Mouse (Mus musculus): Measurements from ENCODE around the gene Aimp1. TPM values are rescaled to one million over a fixed set of nuclear protein-coding genes. Genes with fewer than 3 reads are reported as not detected.

Gene Aimp1
- polyA plus RNA-seq (2015; fragmentation: Nextera tagmentation; extraction: Ambion mirVana) = 57.2 and 63.2 TPM in 2 replicates

GRCm38 (mm10) chr3:132684231-132684928 lies at the start of gene Aimp1:
TSS of gene Aimp1 (minus strand) at chr3:132684370.
- peak within 1 kb of the TSS; percentile 66 for H3K4me2 ChIP-seq
- H3K4me3 ChIP-seq (replicated peaks) = peak within 1 kb of the TSS; percentile 91
- peaks cover 20% of the 10 kb centered on the region for H3K4me1 ChIP-seq
- H3K9ac ChIP-seq (replicated peaks) = peak within 1 kb of the TSS; percentile 93
- peaks cover 12% of the 10 kb centered on the region; the same call in 1 of the 2 replicates for H3K36me3 ChIP-seq
- H3K27me3 ChIP-seq (replicated peaks) = no peaks in the 10 kb centered on the region
- no peaks in the 10 kb centered on the region for H3K9me3 ChIP-seq (replicated peaks)
- H3K27ac ChIP-seq (replicated peaks) = peak within 1 kb of the TSS; percentile 97
- ATAC-seq (ENCODE audit: low FRiP score) = no peak
- 2% methylated on average over 27 of the region's 27 CpGs for WGBS

GRCm38 (mm10) chr3:132724326-132724725 lies 40.2 kb upstream of the Aimp1 start:
- H3K27me3 ChIP-seq (replicated peaks) = no peaks in the 10 kb centered on the region
- H3K27ac ChIP-seq (replicated peaks) = no peak overlapping the region
- no peak overlapping the region for H3K9ac ChIP-seq (replicated peaks)
- no peak overlapping the region for H3K4me2 ChIP-seq
- H3K36me3 ChIP-seq = peaks cover 35% of the 10 kb centered on the region
- H3K4me3 ChIP-seq (replicated peaks) = no peak overlapping the region
- ATAC-seq (ENCODE audit: low FRiP score) = no peak
- no peaks in the 10 kb centered on the region for H3K9me3 ChIP-seq (replicated peaks)
- no peaks in the 10 kb centered on the region for H3K4me1 ChIP-seq
- 86% methylated on average over 3 of the region's 3 CpGs for WGBS

- Histone ChIP-seq H3K9me3 (replicated peaks) (no peaks in the 10 kb centered on the region), H3K4me1 (no peaks in the 10 kb centered on the region), H3K27ac (replicated peaks) (no peak overlapping the region), H3K4me2 (no peak overlapping the region), H3K9ac (replicated peaks) (no peak overlapping the region), H3K27me3 (replicated peaks) (no peaks in the 10 kb centered on the region), H3K36me3 (peaks cover 14% of the 10 kb centered on the region), H3K4me3 (replicated peaks) (no peak overlapping the region)
- ATAC-seq (ENCODE audit: low FRiP score) = no peak
- WGBS = 96% methylated on average over 4 of the region's 4 CpGs
Measured at GRCm38 (mm10) chr3:132717316-132717715, 33.1 kb upstream of the Aimp1 start.

GRCm38 (mm10) chr3:132713913-132714312 lies 29.7 kb upstream of the Aimp1 start:
- Histone ChIP-seq H3K4me1 (no peaks in the 10 kb centered on the region), H3K9ac (replicated peaks) (no peak overlapping the region), H3K4me3 (replicated peaks) (no peak overlapping the region), H3K36me3 (peaks cover 4% of the 10 kb centered on the region; the same call in 1 of the 2 replicates), H3K27me3 (replicated peaks) (no peaks in the 10 kb centered on the region), H3K9me3 (replicated peaks) (no peaks in the 10 kb centered on the region), H3K4me2 (no peak overlapping the region), H3K27ac (replicated peaks) (no peak overlapping the region)
- no peak for ATAC-seq (ENCODE audit: low FRiP score)
- WGBS = 89% methylated on average over 5 of the region's 5 CpGs

- no peak for ATAC-seq (ENCODE audit: low FRiP score)
- Histone ChIP-seq H3K27me3 (replicated peaks) (no peaks in the 10 kb centered on the region), H3K36me3 (peaks cover 6% of the 10 kb centered on the region)
Measured at GRCm38 (mm10) chr3:132706977-132707376, 22.8 kb upstream of the Aimp1 start.

GRCm38 (mm10) chr3:132704216-132704615 lies 20.0 kb upstream of the Aimp1 start:
- Histone ChIP-seq H3K9me3 (replicated peaks) (no peaks in the 10 kb centered on the region), H3K9ac (replicated peaks) (no peak overlapping the region), H3K4me2 (no peak overlapping the region), H3K27ac (replicated peaks) (no peak overlapping the region), H3K27me3 (replicated peaks) (no peaks in the 10 kb centered on the region), H3K4me3 (replicated peaks) (no peak overlapping the region), H3K36me3 (peaks cover 6% of the 10 kb centered on the region), H3K4me1 (no peaks in the 10 kb centered on the region)
- WGBS = 89% methylated on average over 3 of the region's 3 CpGs
- no peak for ATAC-seq (ENCODE audit: low FRiP score)

More at GRCm38 (mm10) chr3:132706977-132707376, 22.8 kb upstream of the Aimp1 start:
- Histone ChIP-seq H3K4me2 (no peak overlapping the region), H3K4me3 (replicated peaks) (no peak overlapping the region), H3K9me3 (replicated peaks) (no peaks in the 10 kb centered on the region), H3K27ac (replicated peaks) (no peak overlapping the region), H3K4me1 (no peaks in the 10 kb centered on the region), H3K9ac (replicated peaks) (no peak overlapping the region)
- WGBS = 86% methylated on average over 4 of the region's 4 CpGs

- Histone ChIP-seq H3K36me3 (peaks cover 3% of the 10 kb centered on the region; the same call in 1 of the 2 replicates), H3K4me2 (no peak overlapping the region), H3K9me3 (replicated peaks) (no peaks in the 10 kb centered on the region), H3K4me3 (replicated peaks) (no peak overlapping the region), H3K4me1 (no peaks in the 10 kb centered on the region), H3K27ac (replicated peaks) (no peak overlapping the region), H3K27me3 (replicated peaks) (no peaks in the 10 kb centered on the region), H3K9ac (replicated peaks) (no peak overlapping the region)
- 80% methylated on average over 3 of the region's 3 CpGs for WGBS
- ATAC-seq (ENCODE audit: low FRiP score) = no peak
Measured at GRCm38 (mm10) chr3:132701368-132701767, 17.2 kb upstream of the Aimp1 start.

- peaks cover 20% of the 10 kb centered on the region for H3K4me1 ChIP-seq
- peak; percentile 99 for ATAC-seq (ENCODE audit: low FRiP score)
- under 1% methylated on average over 42 of the region's 42 CpGs for WGBS
- H3K9me3 ChIP-seq (replicated peaks) = no peaks in the 10 kb centered on the region
- H3K4me3 ChIP-seq (replicated peaks) = peak within 1 kb of the TSS; percentile 91
- peak within 1 kb of the TSS; percentile 97 for H3K27ac ChIP-seq (replicated peaks)
- H3K9ac ChIP-seq (replicated peaks) = peak within 1 kb of the TSS; percentile 93
- no peaks in the 10 kb centered on the region for H3K27me3 ChIP-seq (replicated peaks)
- H3K36me3 ChIP-seq = peaks cover 10% of the 10 kb centered on the region; the same call in 1 of the 2 replicates
- peak within 1 kb of the TSS; percentile 66 for H3K4me2 ChIP-seq
Measured at GRCm38 (mm10) chr3:132683447-132684230, 531 bp downstream of the Aimp1 start, which contains the start of gene Tbck. TSS of gene Tbck (plus strand) at chr3:132684144.

GRCm38 (mm10) chr3:132677494-132677893 lies 6.7 kb downstream of the Aimp1 start:
- H3K4me1 ChIP-seq = peaks cover under 1% of the 10 kb centered on the region
- no peak overlapping the region for H3K27ac ChIP-seq (replicated peaks)
- peaks cover 17% of the 10 kb centered on the region for H3K36me3 ChIP-seq
- H3K9ac ChIP-seq (replicated peaks) = no peak overlapping the region
- H3K9me3 ChIP-seq (replicated peaks) = no peaks in the 10 kb centered on the region
- H3K4me3 ChIP-seq (replicated peaks) = no peak overlapping the region
- ATAC-seq (ENCODE audit: low FRiP score) = no peak
- WGBS = 89% methylated on average over 2 of the region's 2 CpGs
- no peak overlapping the region for H3K4me2 ChIP-seq
- H3K27me3 ChIP-seq (replicated peaks) = no peaks in the 10 kb centered on the region

GRCm38 (mm10) chr3:132655955-132656354 lies 28.2 kb downstream of the Aimp1 start:
- no peaks in the 10 kb centered on the region for H3K9me3 ChIP-seq (replicated peaks)
- no peak overlapping the region for H3K27ac ChIP-seq (replicated peaks)
- H3K4me3 ChIP-seq (replicated peaks) = no peak overlapping the region
- ATAC-seq (ENCODE audit: low FRiP score) = no peak
- no peak overlapping the region for H3K9ac ChIP-seq (replicated peaks)
- WGBS = 59% methylated on average over 2 of the region's 2 CpGs
- H3K4me2 ChIP-seq = no peak overlapping the region
- H3K36me3 ChIP-seq = peaks cover 24% of the 10 kb centered on the region
- H3K27me3 ChIP-seq (replicated peaks) = no peaks in the 10 kb centered on the region
- H3K4me1 ChIP-seq = no peaks in the 10 kb centered on the region

GRCm38 (mm10) chr3:132653959-132654358 lies 30.2 kb downstream of the Aimp1 start:
- no peak overlapping the region for H3K27ac ChIP-seq (replicated peaks)
- H3K4me2 ChIP-seq = no peak overlapping the region
- H3K36me3 ChIP-seq = peaks cover 5% of the 10 kb centered on the region
- 89% methylated on average over 7 of the region's 7 CpGs for WGBS
- no peaks in the 10 kb centered on the region for H3K27me3 ChIP-seq (replicated peaks)
- H3K4me3 ChIP-seq (replicated peaks) = no peak overlapping the region
- H3K9me3 ChIP-seq (replicated peaks) = no peaks in the 10 kb centered on the region
- no peak overlapping the region for H3K9ac ChIP-seq (replicated peaks)
- no peaks in the 10 kb centered on the region for H3K4me1 ChIP-seq
- no peak for ATAC-seq (ENCODE audit: low FRiP score)

GRCm38 (mm10) chr3:132651776-132652175 lies 32.4 kb downstream of the Aimp1 start:
- ATAC-seq (ENCODE audit: low FRiP score) = no peak
- Histone ChIP-seq H3K9ac (replicated peaks) (no peak overlapping the region), H3K27ac (replicated peaks) (no peak overlapping the region), H3K36me3 (no peaks in the 10 kb centered on the region), H3K27me3 (replicated peaks) (no peaks in the 10 kb centered on the region), H3K9me3 (replicated peaks) (no peaks in the 10 kb centered on the region), H3K4me2 (no peak overlapping the region), H3K4me3 (replicated peaks) (no peak overlapping the region), H3K4me1 (no peaks in the 10 kb centered on the region)
- 91% methylated on average over 3 of the region's 3 CpGs for WGBS

Measured in neural tube, embryonic 15.5 days (tissue).